Mouse (Mus musculus) heart, adult 2 months (tissue): Measurements from ENCODE around the gene Cnfn.

ENCODE experiments used
- CTCF ChIP-seq: fragments of 200-600 bp; IDR thresholded peaks from 2 replicates; pipeline ENCODE4 v1.8.1; 2022; ENCODE audit warnings: antibody characterized with exemption, mild to moderate bottlenecking, moderate library complexity
- EP300 ChIP-seq: fragments of 200-500 bp; IDR thresholded peaks from 2 replicates; pipeline ENCODE4 v1.6.1; 2011; ENCODE audit warnings: low read depth, low read length, control low read depth; ENCODE audit not compliant: insufficient read depth
- POLR2A ChIP-seq: fragments of 200-500 bp; IDR thresholded peaks from 2 replicates; pipeline ENCODE4 v1.6.1; 2011; ENCODE audit warnings: mild to moderate bottlenecking, low read depth, low read length, control low read depth; ENCODE audit not compliant: insufficient read depth

- TF ChIP-seq CTCF (no peak), POLR2A (no peak), EP300 (no peak)
Observed at GRCm38 (mm10) chr7:25383385-25383784, 13.9 kb upstream of the Cnfn start.
